Mouse (Mus musculus): ENCODE results near the gene Afap1l2. TPM values are rescaled to one million over a fixed set of nuclear protein-coding genes. Genes with fewer than 3 reads are reported as not detected.
A peak's percentile ranks its signal among the peaks of the same experiment; 100 is the strongest.

The Afap1l2 gene
- polyA plus RNA-seq, 1 experiment from 2014 or later: 24.6 TPM

GRCm38 (mm10) chr19:57039258-57039657 is 31.2 kb upstream of the Afap1l2 start:
- H3K9me3 ChIP-seq (ENCODE audit: control insufficient read depth, low read depth, low read length): no peaks in the 10 kb centered on the region
- H3K27ac ChIP-seq (ENCODE audit: low read length): no peak overlapping the region
- H3K4me1 ChIP-seq (ENCODE audit: control insufficient read depth, insufficient read depth, low read length): no peaks in the 10 kb centered on the region
- WGBS: 56% methylated on average over 6 of the region's 6 CpGs
- H3K27me3 ChIP-seq (ENCODE audit: control insufficient read depth, insufficient read depth, low read length): no peaks in the 10 kb centered on the region
- H3K36me3 ChIP-seq (ENCODE audit: control insufficient read depth, insufficient read depth, low read length): peaks cover 12% of the 10 kb centered on the region; the same call in 1 of the 2 replicates
- H3K4me2 ChIP-seq (replicated peaks; ENCODE audit: low read depth, low read length): no peak overlapping the region
- H3K4me3 ChIP-seq (ENCODE audit: low read depth, low read length): no peak overlapping the region
- no peak overlapping the region for H3K9ac ChIP-seq (replicated peaks; ENCODE audit: low read depth, low read length)
- no peak for ATAC-seq (ENCODE audit: insufficient number of reproducible peaks, insufficient read depth, low FRiP score, low read depth)

GRCm38 (mm10) chr19:57036860-57037259 is 28.8 kb upstream of the Afap1l2 start:
- Histone ChIP-seq H3K4me3 (ENCODE audit: low read depth, low read length) (no peak overlapping the region), H3K4me2 (replicated peaks; ENCODE audit: low read depth, low read length) (no peak overlapping the region), H3K27ac (ENCODE audit: low read length) (no peak overlapping the region), H3K9me3 (ENCODE audit: control insufficient read depth, low read depth, low read length) (no peaks in the 10 kb centered on the region), H3K9ac (replicated peaks; ENCODE audit: low read depth, low read length) (no peak overlapping the region), H3K27me3 (ENCODE audit: control insufficient read depth, insufficient read depth, low read length) (no peaks in the 10 kb centered on the region), H3K4me1 (ENCODE audit: control insufficient read depth, insufficient read depth, low read length) (no peaks in the 10 kb centered on the region), H3K36me3 (ENCODE audit: control insufficient read depth, insufficient read depth, low read length) (peaks cover 6% of the 10 kb centered on the region; the same call in 1 of the 2 replicates)
- WGBS: 86% methylated on average over 15 of the region's 15 CpGs
- no peak for ATAC-seq (ENCODE audit: insufficient number of reproducible peaks, insufficient read depth, low FRiP score, low read depth)

GRCm38 (mm10) chr19:57031582-57031981 is 23.6 kb upstream of the Afap1l2 start:
- Histone ChIP-seq H3K9ac (replicated peaks; ENCODE audit: low read depth, low read length) (no peak overlapping the region), H3K36me3 (ENCODE audit: control insufficient read depth, insufficient read depth, low read length) (0 out of 2 replicates have a peak, but pooled peaks cover under 1% of the 10 kb centered on the region), H3K4me2 (replicated peaks; ENCODE audit: low read depth, low read length) (no peak overlapping the region), H3K4me3 (ENCODE audit: low read depth, low read length) (no peak overlapping the region), H3K9me3 (ENCODE audit: control insufficient read depth, low read depth, low read length) (peaks cover 4% of the 10 kb centered on the region; the same call in 1 of the 2 replicates), H3K27ac (ENCODE audit: low read length) (no peak overlapping the region), H3K27me3 (ENCODE audit: control insufficient read depth, insufficient read depth, low read length) (no peaks in the 10 kb centered on the region), H3K4me1 (ENCODE audit: control insufficient read depth, insufficient read depth, low read length) (no peaks in the 10 kb centered on the region)
- ATAC-seq (ENCODE audit: insufficient number of reproducible peaks, insufficient read depth, low FRiP score, low read depth): no peak
- 67% methylated on average over 4 of the region's 4 CpGs for WGBS

- Histone ChIP-seq H3K9me3 (ENCODE audit: control insufficient read depth, low read depth, low read length) (peaks cover 4% of the 10 kb centered on the region; the same call in 1 of the 2 replicates), H3K4me3 (ENCODE audit: low read depth, low read length) (no peak overlapping the region), H3K27me3 (ENCODE audit: control insufficient read depth, insufficient read depth, low read length) (no peaks in the 10 kb centered on the region), H3K4me1 (ENCODE audit: control insufficient read depth, insufficient read depth, low read length) (no peaks in the 10 kb centered on the region), H3K4me2 (replicated peaks; ENCODE audit: low read depth, low read length) (no peak overlapping the region), H3K9ac (replicated peaks; ENCODE audit: low read depth, low read length) (no peak overlapping the region), H3K36me3 (ENCODE audit: control insufficient read depth, insufficient read depth, low read length) (no peaks in the 10 kb centered on the region), H3K27ac (ENCODE audit: low read length) (no peak overlapping the region)
- ATAC-seq (ENCODE audit: insufficient number of reproducible peaks, insufficient read depth, low FRiP score, low read depth): no peak
- WGBS: 89% methylated on average over 6 of the region's 6 CpGs
These were observed 21.4 kb upstream of the Afap1l2 start for GRCm38 (mm10) chr19:57029461-57029860.

- Histone ChIP-seq H3K27me3 (ENCODE audit: control insufficient read depth, insufficient read depth, low read length) (no peaks in the 10 kb centered on the region), H3K27ac (ENCODE audit: low read length) (no peak overlapping the region), H3K9me3 (ENCODE audit: control insufficient read depth, low read depth, low read length) (peaks cover 4% of the 10 kb centered on the region; the same call in 1 of the 2 replicates), H3K36me3 (ENCODE audit: control insufficient read depth, insufficient read depth, low read length) (no peaks in the 10 kb centered on the region), H3K4me1 (ENCODE audit: control insufficient read depth, insufficient read depth, low read length) (no peaks in the 10 kb centered on the region), H3K4me2 (replicated peaks; ENCODE audit: low read depth, low read length) (no peak overlapping the region), H3K9ac (replicated peaks; ENCODE audit: low read depth, low read length) (no peak overlapping the region), H3K4me3 (ENCODE audit: low read depth, low read length) (no peak overlapping the region)
- 58% methylated on average over 8 of the region's 8 CpGs for WGBS
- ATAC-seq (ENCODE audit: insufficient number of reproducible peaks, insufficient read depth, low FRiP score, low read depth): no peak
These were observed 20.5 kb upstream of the Afap1l2 start for GRCm38 (mm10) chr19:57028327-57029179.

GRCm38 (mm10) chr19:57026501-57026900 is 18.5 kb upstream of the Afap1l2 start:
- WGBS: 82% methylated on average over 4 of the region's 4 CpGs
- Histone ChIP-seq H3K9me3 (ENCODE audit: control insufficient read depth, low read depth, low read length) (peaks cover 4% of the 10 kb centered on the region; the same call in 1 of the 2 replicates), H3K9ac (replicated peaks; ENCODE audit: low read depth, low read length) (no peak overlapping the region), H3K4me1 (ENCODE audit: control insufficient read depth, insufficient read depth, low read length) (no peaks in the 10 kb centered on the region), H3K27me3 (ENCODE audit: control insufficient read depth, insufficient read depth, low read length) (no peaks in the 10 kb centered on the region), H3K36me3 (ENCODE audit: control insufficient read depth, insufficient read depth, low read length) (no peaks in the 10 kb centered on the region), H3K4me3 (ENCODE audit: low read depth, low read length) (no peak overlapping the region), H3K27ac (ENCODE audit: low read length) (no peak overlapping the region), H3K4me2 (replicated peaks; ENCODE audit: low read depth, low read length) (no peak overlapping the region)
- ATAC-seq (ENCODE audit: insufficient number of reproducible peaks, insufficient read depth, low FRiP score, low read depth): no peak

GRCm38 (mm10) chr19:57017785-57018179 is 9.8 kb upstream of the Afap1l2 start:
- Histone ChIP-seq H3K9me3 (ENCODE audit: control insufficient read depth, low read depth, low read length) (no peaks in the 10 kb centered on the region), H3K4me3 (ENCODE audit: low read depth, low read length) (no peak overlapping the region), H3K4me2 (replicated peaks; ENCODE audit: low read depth, low read length) (no peak overlapping the region), H3K27me3 (ENCODE audit: control insufficient read depth, insufficient read depth, low read length) (no peaks in the 10 kb centered on the region), H3K27ac (ENCODE audit: low read length) (no peak overlapping the region), H3K36me3 (ENCODE audit: control insufficient read depth, insufficient read depth, low read length) (no peaks in the 10 kb centered on the region), H3K9ac (replicated peaks; ENCODE audit: low read depth, low read length) (no peak overlapping the region), H3K4me1 (ENCODE audit: control insufficient read depth, insufficient read depth, low read length) (peaks cover 4% of the 10 kb centered on the region; the same call in 1 of the 2 replicates)
- WGBS: 71% methylated on average over 8 of the region's 8 CpGs
- ATAC-seq (ENCODE audit: insufficient number of reproducible peaks, insufficient read depth, low FRiP score, low read depth): no peak

GRCm38 (mm10) chr19:57016995-57017784 is 9.2 kb upstream of the Afap1l2 start:
- WGBS: 29% methylated on average over 15 of the region's 15 CpGs
- Histone ChIP-seq H3K4me1 (ENCODE audit: control insufficient read depth, insufficient read depth, low read length) (peaks cover 4% of the 10 kb centered on the region; the same call in 1 of the 2 replicates), H3K4me2 (replicated peaks; ENCODE audit: low read depth, low read length) (no peak overlapping the region), H3K36me3 (ENCODE audit: control insufficient read depth, insufficient read depth, low read length) (no peaks in the 10 kb centered on the region), H3K4me3 (ENCODE audit: low read depth, low read length) (no peak overlapping the region), H3K9ac (replicated peaks; ENCODE audit: low read depth, low read length) (no peak overlapping the region), H3K9me3 (ENCODE audit: control insufficient read depth, low read depth, low read length) (no peaks in the 10 kb centered on the region), H3K27ac (ENCODE audit: low read length) (peak overlapping the region; percentile 29; the same call in 1 of the 2 replicates), H3K27me3 (ENCODE audit: control insufficient read depth, insufficient read depth, low read length) (no peaks in the 10 kb centered on the region)
- no peak for ATAC-seq (ENCODE audit: insufficient number of reproducible peaks, insufficient read depth, low FRiP score, low read depth)

All from stomach, embryonic 14.5 days (tissue).